Mouse (Mus musculus): ENCODE data around the gene Ccdc92b. TPM values are rescaled to one million over a fixed set of nuclear protein-coding genes. Genes with fewer than 3 reads are reported as not detected.

Ccdc92b gene
- total RNA-seq, 2 experiments from 2014 or later, result 34.2 to 35.5 TPM

DNA sequence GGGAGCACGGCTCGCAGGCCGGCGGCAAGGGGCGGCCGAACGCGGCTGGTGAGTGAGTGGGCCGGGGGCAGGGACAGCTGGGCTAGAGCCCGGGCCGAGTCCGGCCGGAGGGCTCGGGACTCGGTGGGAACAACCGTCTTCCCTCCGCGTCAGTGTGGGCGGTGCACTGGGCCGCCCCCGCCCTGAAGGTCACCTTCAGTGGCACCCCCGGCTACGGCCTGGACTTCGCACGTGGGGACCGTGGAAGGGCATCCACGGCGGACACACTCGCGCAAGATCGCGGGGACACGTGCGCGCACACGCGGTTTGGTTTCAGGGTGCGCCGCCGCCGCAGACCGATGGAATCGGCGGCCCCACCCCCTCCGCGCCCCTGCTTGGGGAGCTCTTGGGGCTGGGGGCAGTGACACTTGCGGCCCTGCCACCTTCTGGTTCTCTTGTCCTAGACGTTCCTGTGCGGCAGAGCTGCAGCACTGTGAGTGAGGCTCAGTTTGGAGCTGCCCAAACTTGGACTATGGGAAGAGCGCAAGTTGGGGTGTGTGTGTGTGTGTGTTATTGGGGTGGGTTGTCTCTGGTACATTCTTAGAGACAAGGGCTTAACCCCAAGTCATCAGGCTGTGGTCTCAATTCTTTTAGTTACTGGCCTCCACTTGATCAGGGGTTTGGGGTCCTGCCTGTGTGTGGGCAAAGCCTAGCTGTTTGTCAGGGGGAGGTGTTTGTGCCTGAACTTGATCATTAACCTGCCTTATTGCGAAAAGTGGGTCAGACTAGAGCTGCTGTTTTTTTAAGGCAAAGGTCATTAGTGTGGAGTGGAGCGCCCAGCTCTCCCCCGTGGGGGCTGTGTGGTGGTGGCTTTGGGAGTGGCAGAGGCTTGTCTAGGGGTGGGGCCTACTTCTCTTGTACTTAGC, 30.5 kb downstream of the Ccdc92b start:
- peak in 1 of 2 experiments; percentile 33 for DNase-seq (ENCODE audit: low spot score in 2 of 2)

DNA sequence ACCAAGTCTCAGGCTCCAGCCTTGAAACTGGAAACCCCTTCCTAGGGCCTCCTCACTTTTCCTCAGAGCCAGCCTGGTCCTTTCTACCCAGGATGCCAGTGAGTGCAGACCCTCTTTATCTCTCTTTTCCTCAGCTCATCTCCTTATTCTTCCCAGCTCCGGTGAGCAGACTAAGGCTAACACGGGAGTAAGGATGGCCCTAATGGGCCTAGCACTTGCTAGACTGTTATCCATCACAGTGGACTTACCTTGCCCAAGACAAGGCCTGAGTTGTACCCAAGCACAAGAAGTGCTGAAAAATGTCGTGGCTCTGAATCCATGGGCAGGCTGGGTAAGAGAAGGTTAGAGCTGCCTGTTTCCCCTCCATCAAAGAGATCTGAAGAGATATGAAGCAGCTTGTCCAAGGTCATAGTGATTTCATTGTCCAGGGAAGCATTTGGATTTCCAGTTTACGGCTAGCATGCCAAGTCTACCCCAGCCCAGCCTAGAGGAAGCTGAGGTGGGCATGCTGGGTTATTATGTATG, 31.2 kb downstream of the Ccdc92b start:
- DNase-seq (ENCODE audit: low spot score in 2 of 2), result no peak

DNA sequence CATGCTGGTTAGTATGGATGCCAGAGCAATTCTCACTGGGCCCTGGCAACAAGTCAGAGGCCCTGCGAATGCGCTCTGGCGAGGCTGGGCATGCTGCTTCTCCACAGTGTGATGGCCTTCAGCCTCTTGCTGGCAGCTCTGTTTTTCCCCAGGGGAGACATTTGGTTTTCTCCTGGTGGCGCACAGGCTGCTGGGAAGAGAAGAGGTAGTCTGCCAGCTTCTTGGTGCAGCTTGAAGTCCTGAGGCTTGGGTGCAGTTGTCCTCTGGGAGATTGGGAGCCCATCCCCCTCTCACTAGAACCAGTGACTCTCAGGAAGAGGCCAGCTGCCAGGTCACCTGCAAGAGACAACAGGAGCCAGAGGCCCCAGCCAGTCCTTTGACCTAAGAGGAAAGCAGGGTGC, 33.4 kb downstream of the Ccdc92b start:
- DNase-seq (ENCODE audit: low spot score in 2 of 2), result peak in 1 of 2 experiments; percentile 30

DNA sequence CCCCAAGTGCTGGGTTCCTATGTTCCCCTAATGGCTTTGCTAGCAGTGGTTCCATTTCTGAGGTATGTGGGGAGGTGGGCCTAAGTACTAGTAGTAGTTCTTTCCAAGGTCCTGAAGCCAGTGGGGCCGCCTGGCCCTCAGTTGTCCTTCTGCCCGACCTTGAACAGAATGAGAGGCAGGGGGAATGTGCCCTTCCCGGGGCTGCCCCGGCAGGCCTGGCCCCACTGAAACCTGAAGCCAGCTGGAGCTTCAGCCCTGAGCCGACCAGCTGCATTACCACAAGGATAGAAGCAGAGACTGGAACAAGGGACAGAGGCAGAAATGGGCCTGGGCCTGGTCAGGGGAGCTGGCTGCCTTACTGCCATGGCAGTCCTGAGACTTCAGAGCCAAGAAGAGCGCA, 34.0 kb downstream of the Ccdc92b start:
- DNase-seq (ENCODE audit: low spot score in 2 of 2), result no peak

DNA sequence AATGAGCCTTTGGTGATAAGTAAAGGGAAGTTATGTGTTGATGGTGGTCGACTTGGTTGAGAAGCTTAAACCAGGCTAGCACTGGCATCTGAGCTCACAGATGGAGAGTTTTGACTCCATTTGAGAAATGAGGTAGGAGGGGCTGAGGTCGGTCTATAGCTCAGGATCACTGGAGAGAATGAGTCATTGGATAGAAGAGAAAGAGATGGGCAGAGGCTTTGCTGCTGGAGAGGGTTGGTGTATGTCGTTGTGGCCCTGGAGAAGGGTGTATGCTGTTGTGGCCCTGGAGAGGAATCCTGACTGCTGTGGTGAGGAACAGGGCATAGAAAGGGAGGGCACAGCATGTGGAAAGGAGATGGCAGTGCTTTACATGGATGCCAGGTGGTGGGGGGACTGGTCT, 36.5 kb downstream of the Ccdc92b start:
- DNase-seq (ENCODE audit: low spot score in 2 of 2), result no peak

DNA sequence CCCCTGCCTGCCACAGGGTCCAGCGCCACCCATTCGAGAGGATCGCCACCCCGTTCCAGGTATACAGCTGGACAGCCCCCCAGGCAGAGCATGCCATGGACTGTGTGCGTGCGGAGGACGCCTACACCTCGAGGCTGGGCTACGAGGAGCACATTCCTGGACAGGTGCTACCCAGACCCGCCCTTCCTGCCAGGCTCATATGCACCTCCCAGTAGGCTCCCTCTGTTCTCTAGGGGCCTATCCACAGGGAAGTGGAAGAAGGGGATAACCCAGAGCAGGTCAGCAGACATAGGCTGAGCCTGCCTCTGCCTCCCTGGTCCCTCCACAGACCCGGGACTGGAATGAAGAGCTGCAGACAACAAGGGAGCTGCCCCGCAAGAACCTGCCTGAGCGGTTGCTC, 40.9 kb downstream of the Ccdc92b start:
- no peak for DNase-seq (ENCODE audit: low spot score in 2 of 2)

DNA sequence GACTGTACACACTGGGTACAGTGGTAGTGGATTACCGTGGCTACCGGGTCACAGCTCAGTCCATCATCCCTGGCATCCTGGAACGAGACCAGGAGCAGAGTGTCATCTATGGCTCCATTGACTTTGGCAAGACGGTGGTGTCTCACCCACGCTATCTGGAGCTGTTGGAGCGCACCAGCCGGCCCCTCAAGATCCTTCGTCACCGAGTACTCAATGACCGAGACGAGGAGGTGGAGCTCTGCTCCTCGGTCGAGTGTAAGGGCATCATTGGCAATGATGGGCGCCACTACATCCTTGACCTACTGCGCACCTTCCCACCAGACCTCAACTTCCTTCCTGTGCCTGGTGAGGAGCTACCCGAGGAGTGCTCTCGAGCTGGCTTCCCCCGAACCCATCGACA, 42.2 kb downstream of the Ccdc92b start:
- no peak for DNase-seq (ENCODE audit: low spot score in 2 of 2)

DNA sequence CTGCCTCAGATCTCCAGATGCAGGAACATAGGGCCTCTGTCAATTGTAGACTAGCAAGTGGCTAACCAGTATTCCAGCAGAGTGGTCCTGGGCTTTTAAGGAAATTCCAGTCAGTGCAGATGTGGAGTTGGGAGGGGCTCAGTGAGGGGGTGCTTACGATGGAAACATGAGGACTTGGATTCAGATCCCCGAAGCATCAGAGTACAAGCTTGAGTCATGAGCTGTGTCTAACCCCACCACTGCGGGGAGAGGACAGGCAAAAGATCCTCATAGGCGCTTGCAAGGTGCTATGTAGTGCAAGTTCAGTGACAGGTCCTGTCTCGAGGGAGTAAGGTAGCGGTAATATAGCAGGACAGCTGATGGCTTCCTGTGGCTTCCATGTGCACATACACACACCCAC, 42.8 kb downstream of the Ccdc92b start:
- DNase-seq (ENCODE audit: low spot score in 2 of 2), result no peak

DNA sequence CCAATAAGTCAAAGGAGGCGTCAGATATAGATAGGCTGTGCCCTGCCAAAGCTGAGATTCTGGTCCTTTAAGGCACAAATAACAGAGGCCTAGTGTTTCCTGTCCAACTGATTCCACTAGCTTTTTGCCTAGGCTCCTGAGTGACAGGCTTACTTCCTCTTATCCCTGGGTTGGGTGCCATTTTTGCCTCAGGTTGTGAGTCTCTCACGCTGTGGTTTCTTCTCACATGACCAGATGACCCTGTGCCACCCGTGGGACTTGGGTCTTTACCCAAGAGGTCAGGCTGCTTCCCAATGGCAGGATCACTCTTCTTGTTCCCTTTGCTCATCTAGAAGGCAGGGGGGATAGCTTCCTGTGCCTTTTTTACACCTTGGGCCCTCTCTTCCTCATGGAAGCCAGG, 44.9 kb downstream of the Ccdc92b start:
- DNase-seq (ENCODE audit: low spot score in 2 of 2), result no peak

DNA sequence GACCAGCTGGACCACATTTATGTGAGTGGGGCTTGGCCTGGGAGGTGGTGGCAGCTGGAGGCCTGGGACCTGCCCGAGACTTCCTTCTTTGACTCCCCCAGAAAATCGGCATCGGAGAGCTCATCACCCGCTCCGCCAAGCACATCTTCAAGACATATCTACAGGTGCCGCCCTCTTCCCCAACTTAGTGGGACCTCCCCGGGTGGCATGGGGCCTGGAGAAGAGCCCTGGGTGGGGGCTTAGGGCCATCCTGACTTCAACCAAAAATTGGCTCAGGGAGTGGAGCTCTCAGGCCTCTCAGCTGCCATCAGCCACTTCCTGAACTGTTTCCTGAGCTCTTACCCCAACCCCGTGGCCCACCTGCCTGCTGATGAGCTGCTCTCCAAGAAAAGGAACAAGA, 45.5 kb downstream of the Ccdc92b start:
- DNase-seq (ENCODE audit: low spot score in 2 of 2), result no peak

DNA sequence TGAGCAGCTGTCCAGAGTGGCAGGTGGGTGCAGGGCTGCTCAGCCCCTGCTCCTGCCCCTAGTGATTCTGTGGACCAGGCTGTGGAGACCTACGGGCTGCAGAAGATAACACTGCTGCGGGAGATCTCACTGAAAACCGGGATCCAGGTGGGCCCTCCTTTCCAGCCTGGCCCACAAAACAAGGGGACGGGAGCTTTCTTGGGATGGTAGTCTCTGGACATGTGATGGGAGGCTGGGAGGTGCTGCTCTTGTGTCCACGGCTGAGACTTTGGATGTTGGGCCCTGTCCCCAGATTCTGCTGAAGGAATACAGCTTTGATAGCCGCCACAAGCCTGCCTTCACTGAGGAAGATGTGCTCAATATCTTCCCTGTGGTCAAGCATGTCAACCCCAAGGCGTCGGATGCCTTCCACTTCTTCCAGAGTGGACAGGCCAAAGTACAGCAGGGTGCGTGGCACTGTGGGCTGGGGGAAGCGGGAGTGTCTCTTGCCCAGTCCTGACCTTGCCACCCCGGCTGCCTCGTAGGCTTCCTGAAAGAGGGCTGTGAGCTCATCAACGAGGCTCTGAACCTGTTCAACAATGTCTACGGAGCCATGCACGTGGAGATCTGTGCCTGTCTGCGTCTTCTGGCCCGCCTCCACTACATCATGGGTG, 46.4 kb downstream of the Ccdc92b start:
- peak in 1 of 2 experiments; percentile 1 for DNase-seq (ENCODE audit: low spot score in 2 of 2)

DNA sequence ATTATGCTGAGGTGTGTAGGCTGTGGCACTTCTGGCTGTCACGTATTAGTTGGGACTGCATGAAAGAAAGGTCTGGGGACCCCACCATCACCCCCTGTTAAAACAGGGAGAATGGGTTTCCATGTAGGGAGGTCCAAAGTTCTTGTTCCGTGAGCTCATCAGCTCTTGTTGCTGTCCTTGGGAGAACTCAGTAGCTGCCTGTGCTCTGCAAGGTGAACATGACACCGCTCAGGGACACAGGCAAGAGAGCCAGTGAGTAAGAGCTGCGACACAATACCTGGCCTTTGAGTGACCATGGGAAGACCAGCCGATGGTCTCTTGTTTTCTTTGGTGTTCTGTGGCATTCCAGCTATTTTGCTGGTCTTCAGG, 46.9 kb downstream of the Ccdc92b start:
- no peak for DNase-seq (ENCODE audit: low spot score in 2 of 2)

DNA sequence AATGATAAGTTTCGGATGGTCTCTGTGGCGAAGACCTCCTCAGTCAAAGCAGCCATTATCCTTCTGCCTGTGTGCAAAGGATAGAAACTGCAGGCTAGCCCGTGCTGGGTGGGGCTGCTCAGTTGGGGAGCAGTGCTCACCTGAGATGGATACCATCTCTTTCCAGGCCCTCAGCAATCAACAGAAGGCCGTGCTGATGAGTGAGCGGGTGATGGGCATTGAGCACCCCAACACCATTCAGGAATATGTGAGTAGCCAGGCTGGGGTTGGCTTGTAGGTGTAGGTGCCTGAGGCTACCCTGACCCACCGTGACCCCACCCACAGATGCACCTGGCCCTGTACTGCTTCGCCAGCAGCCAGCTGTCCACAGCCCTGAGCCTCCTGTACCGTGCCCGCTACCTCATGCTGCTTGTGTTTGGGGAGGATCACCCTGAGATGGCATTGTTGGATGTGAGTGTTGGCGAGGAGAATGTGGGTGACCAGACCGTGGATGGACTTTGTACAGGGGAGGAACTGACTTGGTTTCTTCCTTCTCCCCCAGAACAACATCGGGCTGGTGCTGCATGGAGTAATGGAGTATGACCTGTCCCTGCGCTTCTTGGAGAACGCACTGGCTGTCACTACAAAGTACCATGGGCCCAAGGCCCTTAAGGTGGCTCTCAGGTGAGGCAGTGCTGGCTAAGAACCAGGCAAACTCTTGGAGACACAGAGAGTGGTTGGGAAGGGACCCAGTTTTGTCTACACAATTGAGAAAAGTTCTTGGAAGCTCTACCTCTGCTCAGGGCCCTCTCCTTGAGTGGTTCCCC, 47.6 kb downstream of the Ccdc92b start:
- DNase-seq (ENCODE audit: low spot score in 2 of 2), result no peak

DNA sequence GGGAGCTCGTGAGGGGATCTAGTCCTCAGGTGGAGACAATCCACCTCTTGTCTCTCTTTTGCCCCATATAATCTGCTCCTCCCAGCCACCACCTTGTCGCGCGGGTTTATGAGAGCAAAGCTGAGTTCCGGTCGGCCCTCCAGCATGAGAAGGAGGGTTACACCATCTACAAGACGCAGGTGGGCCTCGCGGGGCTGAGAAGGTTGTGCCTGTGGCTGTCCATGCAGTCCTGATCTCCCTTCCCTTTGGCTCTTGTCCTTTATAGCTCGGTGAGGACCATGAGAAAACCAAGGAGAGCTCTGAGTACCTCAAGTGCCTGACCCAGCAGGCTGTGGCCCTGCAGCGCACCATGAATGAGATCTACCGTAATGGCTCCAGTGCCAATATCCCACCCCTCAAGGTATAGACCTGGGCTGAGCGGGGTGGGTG, 48.2 kb downstream of the Ccdc92b start:
- DNase-seq (ENCODE audit: low spot score in 2 of 2), result no peak

DNA sequence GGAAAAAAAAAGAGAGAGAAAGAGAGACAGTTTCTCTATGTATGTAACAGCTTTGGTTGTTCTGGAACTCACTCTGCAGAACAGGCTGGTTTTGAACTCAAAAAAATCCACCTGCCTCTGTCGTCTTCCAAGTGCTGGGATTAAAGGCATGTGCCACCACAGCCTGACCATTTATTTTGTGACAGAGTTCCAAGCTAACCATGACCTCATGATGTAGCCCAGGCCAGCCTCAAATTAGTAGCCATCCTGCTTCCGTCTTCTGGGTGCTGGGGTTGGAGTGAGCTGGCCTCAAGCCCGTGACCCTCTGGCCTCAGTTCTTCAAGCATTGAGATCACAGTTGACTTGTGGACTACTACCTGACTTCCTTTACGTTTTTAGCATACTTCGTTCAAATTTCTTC, 49.1 kb downstream of the Ccdc92b start:
- DNase-seq (ENCODE audit: low spot score in 2 of 2), result no peak

DNA sequence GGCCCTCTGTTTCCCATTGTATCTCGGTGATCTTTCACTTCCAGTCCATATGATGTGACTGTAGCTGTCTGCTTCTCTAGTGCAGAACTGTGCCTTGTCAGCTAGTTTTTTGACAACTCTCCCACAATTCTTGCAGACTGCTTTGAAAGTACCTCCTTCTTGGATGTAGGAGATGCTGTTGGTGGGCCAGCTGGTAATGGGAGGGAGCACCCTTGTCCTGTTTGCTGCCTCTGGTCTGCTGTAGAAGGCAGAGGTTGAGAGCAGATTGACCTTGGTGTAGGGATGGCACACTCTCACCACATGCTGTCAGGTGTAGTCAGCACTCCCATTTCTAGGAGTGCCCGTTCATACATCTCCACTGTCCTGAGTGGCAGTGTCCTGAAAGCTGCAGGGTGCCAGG, 49.6 kb downstream of the Ccdc92b start:
- no peak for DNase-seq (ENCODE audit: low spot score in 2 of 2)

DNA sequence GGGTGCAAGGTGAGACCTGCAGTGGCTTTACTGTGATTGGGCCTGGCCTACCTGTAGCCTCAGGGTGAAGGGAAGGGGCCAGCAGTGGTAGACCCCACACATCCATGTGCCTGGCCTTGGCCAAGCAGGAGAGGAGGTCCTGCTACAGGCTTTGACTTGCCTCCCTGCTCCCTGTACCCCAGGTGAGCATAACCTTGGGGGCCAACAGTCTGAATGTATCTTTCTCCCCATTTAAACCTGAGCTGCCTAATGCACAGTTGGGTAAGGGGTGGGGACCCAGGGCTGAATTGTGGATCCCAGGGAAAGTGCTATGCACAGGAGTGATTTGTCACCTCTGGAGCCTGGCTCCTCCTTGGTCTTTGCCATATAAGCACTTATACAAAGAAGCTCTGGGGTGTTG, 50.7 kb downstream of the Ccdc92b start:
- no peak for DNase-seq (ENCODE audit: low spot score in 2 of 2)

DNA sequence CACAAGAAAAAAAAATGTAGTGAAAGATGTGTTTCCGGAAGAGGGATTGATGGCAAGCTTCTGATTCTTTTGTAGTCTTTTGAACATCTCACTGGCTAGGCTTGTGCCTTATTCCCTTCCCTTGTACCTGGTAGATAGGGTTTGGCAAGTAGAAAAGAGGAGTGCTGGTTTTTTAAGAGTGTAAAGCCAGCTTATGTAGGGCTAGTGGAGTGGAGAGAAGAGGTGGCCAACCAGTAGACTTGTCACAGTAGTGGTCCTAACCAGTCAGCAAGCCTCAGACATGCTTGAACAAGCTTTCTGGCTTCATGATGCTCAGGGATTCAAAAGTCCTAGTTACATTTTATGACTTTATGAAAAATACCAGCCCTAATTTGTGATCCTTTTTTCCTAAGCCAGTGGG, 51.6 kb downstream of the Ccdc92b start:
- DNase-seq (ENCODE audit: low spot score in 2 of 2), result no peak

DNA sequence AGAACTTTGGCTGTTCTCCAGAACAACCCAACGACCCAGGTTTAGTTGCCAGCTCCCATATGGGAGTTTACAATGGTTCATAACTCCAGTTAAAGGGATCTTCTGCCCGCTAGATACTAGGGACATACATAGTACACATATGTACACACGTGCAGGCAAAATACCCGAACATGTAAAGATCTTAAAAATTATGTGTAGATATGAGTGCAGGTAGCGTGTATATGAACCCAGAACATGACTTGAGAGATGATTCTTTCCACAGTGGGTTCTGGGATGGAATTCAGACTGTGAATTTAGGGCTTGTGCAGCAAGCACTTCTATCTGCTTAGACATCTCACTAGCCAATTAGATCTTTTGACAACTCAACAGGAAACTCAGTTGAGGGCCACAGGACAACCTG, 52.4 kb downstream of the Ccdc92b start:
- DNase-seq (ENCODE audit: low spot score in 2 of 2), result no peak

DNA sequence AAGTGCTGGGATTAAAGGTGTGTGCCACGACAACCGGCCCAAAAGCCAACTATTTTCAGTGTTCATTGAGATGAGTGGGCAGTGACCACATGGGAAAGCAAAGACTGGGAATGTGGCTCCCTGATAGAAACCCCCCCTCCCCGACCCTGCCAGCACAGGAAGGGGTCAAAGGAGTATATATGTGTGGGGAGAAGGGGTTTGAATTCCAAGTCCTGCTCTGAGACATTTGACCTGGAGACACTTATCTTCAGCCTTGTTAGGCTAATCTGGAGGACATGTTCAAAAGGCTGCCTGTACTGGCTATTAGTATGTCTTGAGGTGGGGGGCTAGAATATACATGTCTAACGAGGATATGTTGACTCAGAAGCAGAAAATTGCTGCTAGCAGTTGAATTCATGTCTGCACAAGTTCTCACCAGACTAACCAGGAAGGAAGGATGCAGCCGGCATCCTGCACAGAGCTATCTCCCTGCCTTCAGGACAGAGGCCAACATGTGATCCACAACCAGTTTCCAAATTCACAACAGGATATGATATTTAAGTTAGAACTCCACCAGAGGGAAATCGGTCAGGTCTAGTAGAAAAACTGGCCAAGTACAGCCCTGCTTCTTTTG, 53.6 kb downstream of the Ccdc92b start:
- DNase-seq (ENCODE audit: low spot score in 2 of 2), result no peak

DNA sequence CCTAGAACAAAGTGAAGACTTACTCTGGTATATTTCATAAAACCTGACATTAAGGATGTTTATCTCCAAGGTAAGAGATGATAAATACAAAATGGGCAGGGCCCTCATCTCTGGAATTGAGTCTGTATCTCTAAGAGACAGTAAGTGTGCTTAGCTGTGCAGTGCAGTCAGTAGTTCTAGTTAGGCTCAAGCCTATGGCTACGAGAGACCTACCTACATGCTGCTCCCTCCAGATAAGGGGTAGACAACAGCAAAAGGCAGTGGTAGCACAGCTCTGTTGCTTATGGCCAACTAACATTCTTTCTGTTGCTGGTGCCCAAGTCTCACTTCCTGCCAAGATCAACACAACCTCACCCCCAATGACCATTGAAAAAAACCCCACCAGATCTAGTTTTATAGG, 54.2 kb downstream of the Ccdc92b start:
- DNase-seq (ENCODE audit: low spot score in 2 of 2), result no peak

Measured in left cerebral cortex, adult 18-20 months (tissue).